Mouse (Mus musculus): Measurements from ENCODE around the gene Klhl12. TPM values are rescaled to one million over a fixed set of nuclear protein-coding genes. Genes with fewer than 3 reads are reported as not detected.

Klhl12 gene
- total RNA-seq, 2 experiments from 2014 or later: 20.3 to 21.5 TPM

Other genes starting within 250 kb of the Klhl12 start
- 10 to 100 TPM; 18.4 to 19.8 TPM for gene Adora1, start 220.1 kb upstream of the Klhl12 start, total RNA-seq (2021)
- not detected for gene Myog, start 165.5 kb upstream of the Klhl12 start, total RNA-seq (2021)
- 1 to 10 TPM; 1.4 to 1.6 TPM for gene Ppfia4, start 122.6 kb upstream of the Klhl12 start, total RNA-seq (2021)
- gene Tmem183a, start 93.6 kb upstream of the Klhl12 start, total RNA-seq (2021): 10 to 100 TPM; 21.6 to 22.1 TPM
- gene 4933406M09Rik, start 69.6 kb upstream of the Klhl12 start, total RNA-seq (2021): not detected
- gene Cyb5r1, start 50.0 kb upstream of the Klhl12 start, total RNA-seq (2021): 10 to 100 TPM; 26.1 to 27.0 TPM
- gene Adipor1, start 40.2 kb upstream of the Klhl12 start, total RNA-seq (2021): 100 to 1,000 TPM; 137 to 143 TPM
- 1 to 10 TPM; 8.9 to 9.8 TPM for gene Rabif, start 39.1 kb downstream of the Klhl12 start, total RNA-seq (2021)
- not detected for gene Mgat4e, start 94.2 kb downstream of the Klhl12 start, total RNA-seq (2021)
- 10 to 100 TPM; 17.2 to 17.7 TPM for gene Kdm5b, start 104.6 kb downstream of the Klhl12 start, total RNA-seq (2021)
- not detected for gene Syt2, start 191.1 kb downstream of the Klhl12 start, total RNA-seq (2021)

All from heart, postnatal 36 days (tissue).